Mouse (Mus musculus): ENCODE data around the gene Kcnk3. TPM values are rescaled to one million over a fixed set of nuclear protein-coding genes. Genes with fewer than 3 reads are reported as not detected.
A peak's percentile ranks its signal among the peaks of the same experiment; 100 is the strongest.

The Kcnk3 gene
- polyA plus RNA-seq, 1 experiment = 81.9 TPM

GRCm38 (mm10) chr5:30588301-30588968 is 465 bp downstream of the Kcnk3 start:
- under 1% methylated on average over 70 of the region's 70 CpGs for WGBS
- peaks cover 40% of the 10 kb centered on the region for H3K4me1 ChIP-seq (ENCODE audit: control insufficient read depth, insufficient read depth, low read length)

GRCm38 (mm10) chr5:30589069-30589468 is 1.1 kb downstream of the Kcnk3 start:
- TF ChIP-seq POLR2A (IDR thresholded peaks at IDR 0.05; ENCODE audit: borderline replicate concordance, insufficient read depth, low read length) (0 out of 2 replicates have a peak, but pooled peaks have one; percentile 0), CTCF (IDR thresholded peaks at IDR 0.05; ENCODE audit: borderline replicate concordance, insufficient read depth, low read depth, low read length) (no peak)
- no peaks in the 10 kb centered on the region for H3K27me3 ChIP-seq (ENCODE audit: control insufficient read depth, insufficient read depth, low read length)
- peaks cover 42% of the 10 kb centered on the region for H3K4me1 ChIP-seq (ENCODE audit: control insufficient read depth, insufficient read depth, low read length)
- H3K27ac ChIP-seq (ENCODE audit: insufficient read depth, low read length) = peak overlapping the region; percentile 100
- H3K4me3 ChIP-seq (replicated peaks; ENCODE audit: insufficient read depth, low read depth, low read length) = peak overlapping the region; percentile 99
- no peak for DNase-seq
- 7% methylated on average over 4 of the region's 4 CpGs for WGBS

More at GRCm38 (mm10) chr5:30588301-30588968, 465 bp downstream of the Kcnk3 start:
- H3K27ac ChIP-seq (ENCODE audit: insufficient read depth, low read length) = peak overlapping the region; percentile 100
- H3K4me3 ChIP-seq (replicated peaks; ENCODE audit: insufficient read depth, low read depth, low read length) = peak overlapping the region; percentile 99
- H3K27me3 ChIP-seq (ENCODE audit: control insufficient read depth, insufficient read depth, low read length) = no peaks in the 10 kb centered on the region
- peak; percentile 74 to 78 for DNase-seq
- no peak for TF ChIP-seq CTCF (IDR thresholded peaks at IDR 0.05; ENCODE audit: borderline replicate concordance, insufficient read depth, low read depth, low read length)
- TF ChIP-seq POLR2A (IDR thresholded peaks at IDR 0.05; ENCODE audit: borderline replicate concordance, insufficient read depth, low read length) = no peak

GRCm38 (mm10) chr5:30589546-30589945 is 1.6 kb downstream of the Kcnk3 start:
- H3K4me3 ChIP-seq (replicated peaks; ENCODE audit: insufficient read depth, low read depth, low read length) = peak overlapping the region; percentile 99

GRCm38 (mm10) chr5:30590231-30590630 is 2.3 kb downstream of the Kcnk3 start:
- peak overlapping the region; percentile 100 for H3K27ac ChIP-seq (ENCODE audit: insufficient read depth, low read length)
- H3K4me3 ChIP-seq (replicated peaks; ENCODE audit: insufficient read depth, low read depth, low read length) = peak overlapping the region; percentile 99
- peaks cover 52% of the 10 kb centered on the region for H3K4me1 ChIP-seq (ENCODE audit: control insufficient read depth, insufficient read depth, low read length)
- WGBS = 31% methylated on average over 5 of the region's 5 CpGs
- no peaks in the 10 kb centered on the region for H3K27me3 ChIP-seq (ENCODE audit: control insufficient read depth, insufficient read depth, low read length)
- DNase-seq = no peak
- TF ChIP-seq POLR2A (IDR thresholded peaks at IDR 0.05; ENCODE audit: borderline replicate concordance, insufficient read depth, low read length) = no peak
- no peak for TF ChIP-seq CTCF (IDR thresholded peaks at IDR 0.05; ENCODE audit: borderline replicate concordance, insufficient read depth, low read depth, low read length)

More at GRCm38 (mm10) chr5:30589546-30589945, 1.6 kb downstream of the Kcnk3 start:
- no peaks in the 10 kb centered on the region for H3K27me3 ChIP-seq (ENCODE audit: control insufficient read depth, insufficient read depth, low read length)
- peak; percentile 88 to 90 for DNase-seq
- peaks cover 47% of the 10 kb centered on the region for H3K4me1 ChIP-seq (ENCODE audit: control insufficient read depth, insufficient read depth, low read length)
- 9% methylated on average over 3 of the region's 3 CpGs for WGBS
- TF ChIP-seq POLR2A (IDR thresholded peaks at IDR 0.05; ENCODE audit: borderline replicate concordance, insufficient read depth, low read length) (peak; percentile 51; the same call in 1 of the 2 replicates), CTCF (IDR thresholded peaks at IDR 0.05; ENCODE audit: borderline replicate concordance, insufficient read depth, low read depth, low read length) (no peak)
- H3K27ac ChIP-seq (ENCODE audit: insufficient read depth, low read length) = peak overlapping the region; percentile 100

- Histone ChIP-seq H3K27me3 (ENCODE audit: control insufficient read depth, insufficient read depth, low read length) (no peaks in the 10 kb centered on the region), H3K4me3 (replicated peaks; ENCODE audit: insufficient read depth, low read depth, low read length) (peak overlapping the region; percentile 99), H3K27ac (ENCODE audit: insufficient read depth, low read length) (peak overlapping the region; percentile 100), H3K4me1 (ENCODE audit: control insufficient read depth, insufficient read depth, low read length) (peaks cover 49% of the 10 kb centered on the region)
- TF ChIP-seq CTCF (IDR thresholded peaks at IDR 0.05; ENCODE audit: borderline replicate concordance, insufficient read depth, low read depth, low read length) (no peak), POLR2A (IDR thresholded peaks at IDR 0.05; ENCODE audit: borderline replicate concordance, insufficient read depth, low read length) (peak; percentile 59; the same call in 1 of the 2 replicates)
- 9% methylated on average over 5 of the region's 5 CpGs for WGBS
- DNase-seq = peak; percentile 96 to 99
Measured at GRCm38 (mm10) chr5:30591205-30591731, 3.3 kb downstream of the Kcnk3 start.

- no peak for DNase-seq
- Histone ChIP-seq H3K4me1 (ENCODE audit: control insufficient read depth, insufficient read depth, low read length) (peaks cover 47% of the 10 kb centered on the region), H3K27ac (ENCODE audit: insufficient read depth, low read length) (peak overlapping the region; percentile 58), H3K4me3 (replicated peaks; ENCODE audit: insufficient read depth, low read depth, low read length) (peak overlapping the region; percentile 46), H3K27me3 (ENCODE audit: control insufficient read depth, insufficient read depth, low read length) (no peaks in the 10 kb centered on the region)
- TF ChIP-seq CTCF (IDR thresholded peaks at IDR 0.05; ENCODE audit: borderline replicate concordance, insufficient read depth, low read depth, low read length) (no peak), POLR2A (IDR thresholded peaks at IDR 0.05; ENCODE audit: borderline replicate concordance, insufficient read depth, low read length) (no peak)
- WGBS = 11% methylated on average over 8 of the region's 8 CpGs
Measured at GRCm38 (mm10) chr5:30591786-30592185, 3.8 kb downstream of the Kcnk3 start.

- TF ChIP-seq CTCF (IDR thresholded peaks at IDR 0.05; ENCODE audit: borderline replicate concordance, insufficient read depth, low read depth, low read length) = no peak
- TF ChIP-seq POLR2A (IDR thresholded peaks at IDR 0.05; ENCODE audit: borderline replicate concordance, insufficient read depth, low read length) = no peak
- Histone ChIP-seq H3K4me1 (ENCODE audit: control insufficient read depth, insufficient read depth, low read length) (peaks cover 46% of the 10 kb centered on the region), H3K27me3 (ENCODE audit: control insufficient read depth, insufficient read depth, low read length) (no peaks in the 10 kb centered on the region), H3K4me3 (replicated peaks; ENCODE audit: insufficient read depth, low read depth, low read length) (peak overlapping the region; percentile 46), H3K27ac (ENCODE audit: insufficient read depth, low read length) (peak overlapping the region; percentile 58)
- peak; percentile 80 to 81 for DNase-seq
- 19% methylated on average over 11 of the region's 11 CpGs for WGBS
Measured at GRCm38 (mm10) chr5:30592279-30592980, 4.5 kb downstream of the Kcnk3 start.
